Mouse (Mus musculus) heart, embryonic 14.5 days (tissue): ENCODE data around the gene Gabrr1. TPM values are rescaled to one million over a fixed set of nuclear protein-coding genes. Genes with fewer than 3 reads are reported as not detected.

ENCODE experiments used
- ATAC-seq: fragments of 200-750 bp; cut with Nextera tagmentation; 2 replicates; pipeline ENCODE4 v1.8.0; 2017; ENCODE audit warnings: low read depth, moderate TSS enrichment; ENCODE audit not compliant: insufficient number of reproducible peaks, insufficient read depth, low FRiP score
- H3K27ac ChIP-seq, 2 experiments: fragments of 200-500 bp in 1 of 2; fragments of 300-500 bp in 1 of 2; sonication (generic) in 1 of 2; replicated peaks in 1 of 2; 2 replicates each; pipeline ENCODE4 v1.5.1; 2012 to 2014; ENCODE audit warnings: low read depth in 2 of 2, low read length in 2 of 2, control low read depth in 1 of 2, mild to moderate bottlenecking in 1 of 2, mixed read lengths in 1 of 2; ENCODE audit not compliant: control insufficient read depth in 1 of 2, insufficient read depth in 1 of 2
- H3K27me3 ChIP-seq: fragments of 300-500 bp; sonication (generic); 2 replicates; pipeline ENCODE4 v1.6.1; 2014; ENCODE audit warnings: mild to moderate bottlenecking, low read length, control low read depth; ENCODE audit not compliant: control insufficient read depth, insufficient read depth
- H3K36me3 ChIP-seq: fragments of 300-500 bp; sonication (generic); 2 replicates; pipeline ENCODE4 v1.6.1; 2014; ENCODE audit warnings: mild to moderate bottlenecking, control low read depth, low read length, mixed read lengths; ENCODE audit not compliant: control insufficient read depth, insufficient read depth
- H3K4me1 ChIP-seq, 2 experiments: fragments of 200-500 bp in 1 of 2; fragments of 300-500 bp in 1 of 2; sonication (generic) in 1 of 2; 2 replicates each; pipeline ENCODE4 v1.6.1; 2012 to 2014; ENCODE audit warnings: low read length in 2 of 2, control low read depth in 1 of 2, mixed read lengths in 1 of 2; ENCODE audit not compliant: control insufficient read depth in 2 of 2, insufficient read depth in 2 of 2
- H3K4me2 ChIP-seq: fragments of 300-500 bp; sonication (generic); 2 replicates; pipeline ENCODE4 v1.6.1; 2014; ENCODE audit warnings: mild to moderate bottlenecking, low read length
- H3K4me3 ChIP-seq, 2 experiments: fragments of 200-500 bp in 1 of 2; fragments of 300-500 bp in 1 of 2; sonication (generic) in 1 of 2; 2 replicates each; pipeline ENCODE4 v1.5.1; 2012 to 2014; ENCODE audit warnings: low read length in 2 of 2, mild to moderate bottlenecking in 2 of 2, control low read depth in 1 of 2, low read depth in 1 of 2, moderate library complexity in 1 of 2; ENCODE audit not compliant: control insufficient read depth in 1 of 2, insufficient read depth in 1 of 2
- H3K9ac ChIP-seq: fragments of 300-500 bp; sonication (generic); 2 replicates; pipeline ENCODE4 v1.6.1; 2014; ENCODE audit warnings: mild to moderate bottlenecking, low read length
- H3K9me3 ChIP-seq: fragments of 300-500 bp; sonication (generic); 2 replicates; pipeline ENCODE4 v1.6.1; 2016; ENCODE audit warnings: low read length, control low read depth; ENCODE audit not compliant: control insufficient read depth
- WGBS: fragments of 180-500 bp; shearing (Covaris S2); extraction: QIAGEN DNeasy Blood & Tissue Kit; methylation state at CpG from one replicate; pipeline ENCODE4 v1.1.7; 2014; 5-methylcytosine and 5-hydroxymethylcytosine counted together
- polyA plus RNA-seq: library from polyadenylated mRNA; unstranded; fragments of >200 nt; fragmentation: Nextera tagmentation; extraction: Ambion mirVana; gene quantifications from 2 replicates; pipeline ENCODE4 v1.2.1, GENCODE M21; 2014

Gene Gabrr1
- polyA plus RNA-seq, 1 experiment from 2014 or later = 0.08 TPM

DNA sequence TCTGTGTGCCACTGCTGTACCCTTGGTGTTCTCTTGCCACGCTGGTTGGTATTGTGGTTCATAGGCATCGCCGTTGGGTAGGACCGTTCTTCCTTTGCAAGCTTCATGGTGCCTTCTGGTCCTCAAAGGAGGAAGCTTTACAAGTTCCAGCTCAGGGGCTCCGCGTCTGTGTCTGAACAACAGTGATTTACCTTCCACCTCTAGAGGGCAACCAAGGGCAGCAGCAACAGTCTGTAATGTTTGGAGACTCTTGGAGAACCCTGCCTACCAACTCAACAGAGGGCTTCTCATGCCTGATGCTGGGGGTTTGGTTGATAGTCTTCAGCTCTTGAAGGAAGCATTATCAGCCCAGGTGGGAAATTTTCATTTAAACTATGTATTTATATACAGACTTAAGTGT is 7.8 kb upstream of the Gabrr1 start:
- Histone ChIP-seq H3K4me1 (peaks cover 4 to 7% of the 10 kb centered on the region in 2 experiments; a peak in 2 of 4 replicates), H3K36me3 (no peaks in the 10 kb centered on the region), H3K4me2 (no peak overlapping the region), H3K4me3 (no peak overlapping the region), H3K27me3 (no peaks in the 10 kb centered on the region), H3K9me3 (no peaks in the 10 kb centered on the region), H3K9ac (no peak overlapping the region), H3K27ac (no peak overlapping the region)
- no peak for ATAC-seq
- WGBS = 66% methylated on average over 6 of the region's 6 CpGs

GRCm38 (mm10) chr4:33125409-33126084 is 6.8 kb upstream of the Gabrr1 start:
- 36% methylated on average over 10 of the region's 10 CpGs for WGBS
- Histone ChIP-seq H3K4me3 (no peak overlapping the region; a peak in 1 of 4 replicates), H3K9me3 (no peaks in the 10 kb centered on the region), H3K27me3 (no peaks in the 10 kb centered on the region), H3K36me3 (no peaks in the 10 kb centered on the region), H3K27ac (peak overlapping the region in 1 of 2 experiments; percentile 41; a peak in 1 of 4 replicates), H3K4me2 (peak overlapping the region; percentile 45), H3K9ac (no peak overlapping the region), H3K4me1 (peaks cover 4 to 7% of the 10 kb centered on the region in 2 experiments; a peak in 2 of 4 replicates)
- ATAC-seq = no peak

DNA sequence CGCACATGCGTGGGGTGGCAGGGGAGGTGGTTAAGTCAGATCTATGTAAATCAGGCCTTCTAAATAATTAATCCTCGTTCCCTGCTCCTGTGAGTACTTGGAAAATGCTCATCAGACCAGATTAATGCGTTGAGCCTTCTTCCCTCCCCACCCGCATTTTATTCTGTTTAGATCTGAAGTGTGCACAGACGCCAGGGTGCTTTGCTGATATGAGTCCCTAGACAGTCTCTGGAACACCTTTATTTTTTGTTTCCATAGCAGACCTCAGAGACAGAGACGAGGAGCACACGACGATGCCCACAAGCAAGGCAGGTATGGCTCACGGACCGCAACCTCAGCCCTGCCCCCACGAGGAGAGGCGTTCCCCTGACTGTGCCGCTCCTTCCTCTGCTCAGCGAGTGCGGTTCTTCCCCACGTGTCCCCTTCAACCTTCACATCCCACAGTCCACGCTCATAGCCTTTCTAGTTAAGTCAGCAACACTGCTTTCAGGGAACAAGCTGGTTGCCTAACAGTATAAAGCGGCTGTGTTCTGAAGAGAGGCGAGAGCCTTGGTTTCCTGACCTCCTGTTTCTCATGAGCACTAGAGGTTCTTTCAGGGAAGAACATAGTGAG is 14.5 kb downstream of the Gabrr1 start:
- H3K9me3 ChIP-seq = no peaks in the 10 kb centered on the region
- no peak overlapping the region; a peak in 1 of 4 replicates for H3K4me3 ChIP-seq
- peaks cover 5% of the 10 kb centered on the region; the same call in 1 of the 2 replicates for H3K27me3 ChIP-seq
- no peaks in the 10 kb centered on the region for H3K4me1 ChIP-seq
- no peaks in the 10 kb centered on the region for H3K36me3 ChIP-seq
- no peak overlapping the region for H3K9ac ChIP-seq
- 36% methylated on average over 20 of the region's 20 CpGs for WGBS
- no peak for ATAC-seq
- peak overlapping the region; percentile 50 for H3K4me2 ChIP-seq
- no peak overlapping the region for H3K27ac ChIP-seq

DNA sequence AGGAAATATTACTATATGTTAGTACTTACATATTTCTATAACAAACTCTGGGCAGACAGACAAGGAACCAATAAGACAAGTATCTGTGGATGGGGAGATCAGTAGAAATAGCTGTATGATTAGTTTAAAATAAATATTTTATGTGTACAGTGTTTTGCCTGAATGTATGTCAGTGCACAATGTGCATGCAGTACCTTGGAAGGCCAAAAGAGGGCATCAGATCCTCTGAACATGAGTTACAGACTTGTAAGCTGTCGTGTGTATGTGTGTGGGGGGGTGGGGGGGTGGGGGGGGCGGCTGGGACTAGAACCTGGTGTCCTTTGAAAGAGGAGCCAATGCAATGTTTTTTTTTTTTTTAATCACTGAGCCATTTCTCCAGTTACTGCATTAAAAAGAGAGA is 15.5 kb downstream of the Gabrr1 start:
- WGBS = 17% methylated on average over 2 of the region's 2 CpGs
- no peaks in the 10 kb centered on the region for H3K36me3 ChIP-seq
- H3K27ac ChIP-seq = no peak overlapping the region
- peaks cover 5% of the 10 kb centered on the region; the same call in 1 of the 2 replicates for H3K27me3 ChIP-seq
- H3K4me1 ChIP-seq = no peaks in the 10 kb centered on the region
- H3K4me3 ChIP-seq = no peak overlapping the region
- H3K9me3 ChIP-seq = no peaks in the 10 kb centered on the region
- no peak overlapping the region for H3K9ac ChIP-seq
- ATAC-seq = no peak
- no peak overlapping the region for H3K4me2 ChIP-seq

DNA sequence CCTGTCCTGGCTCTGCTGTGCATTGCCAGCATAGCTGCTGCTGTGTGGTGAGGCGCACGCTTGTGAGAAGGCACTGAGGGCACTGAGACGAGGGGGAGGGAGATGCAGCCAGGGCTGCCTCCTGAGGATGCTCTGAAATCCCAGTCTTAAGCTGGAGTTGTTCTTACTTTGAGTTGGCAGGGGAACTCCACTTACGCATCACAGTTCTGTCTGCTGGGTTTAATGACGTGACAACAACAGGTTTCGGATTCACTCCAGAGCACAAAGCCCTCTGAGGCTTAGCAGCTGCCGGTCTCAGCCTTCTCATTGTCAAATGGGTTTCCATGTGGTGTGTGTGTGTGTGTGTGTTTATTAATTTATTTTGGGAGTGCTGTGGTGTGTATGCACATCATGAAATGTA is 16.8 kb downstream of the Gabrr1 start:
- no peak overlapping the region for H3K4me2 ChIP-seq
- WGBS = 64% methylated on average over 7 of the region's 7 CpGs
- H3K9me3 ChIP-seq = no peaks in the 10 kb centered on the region

DNA sequence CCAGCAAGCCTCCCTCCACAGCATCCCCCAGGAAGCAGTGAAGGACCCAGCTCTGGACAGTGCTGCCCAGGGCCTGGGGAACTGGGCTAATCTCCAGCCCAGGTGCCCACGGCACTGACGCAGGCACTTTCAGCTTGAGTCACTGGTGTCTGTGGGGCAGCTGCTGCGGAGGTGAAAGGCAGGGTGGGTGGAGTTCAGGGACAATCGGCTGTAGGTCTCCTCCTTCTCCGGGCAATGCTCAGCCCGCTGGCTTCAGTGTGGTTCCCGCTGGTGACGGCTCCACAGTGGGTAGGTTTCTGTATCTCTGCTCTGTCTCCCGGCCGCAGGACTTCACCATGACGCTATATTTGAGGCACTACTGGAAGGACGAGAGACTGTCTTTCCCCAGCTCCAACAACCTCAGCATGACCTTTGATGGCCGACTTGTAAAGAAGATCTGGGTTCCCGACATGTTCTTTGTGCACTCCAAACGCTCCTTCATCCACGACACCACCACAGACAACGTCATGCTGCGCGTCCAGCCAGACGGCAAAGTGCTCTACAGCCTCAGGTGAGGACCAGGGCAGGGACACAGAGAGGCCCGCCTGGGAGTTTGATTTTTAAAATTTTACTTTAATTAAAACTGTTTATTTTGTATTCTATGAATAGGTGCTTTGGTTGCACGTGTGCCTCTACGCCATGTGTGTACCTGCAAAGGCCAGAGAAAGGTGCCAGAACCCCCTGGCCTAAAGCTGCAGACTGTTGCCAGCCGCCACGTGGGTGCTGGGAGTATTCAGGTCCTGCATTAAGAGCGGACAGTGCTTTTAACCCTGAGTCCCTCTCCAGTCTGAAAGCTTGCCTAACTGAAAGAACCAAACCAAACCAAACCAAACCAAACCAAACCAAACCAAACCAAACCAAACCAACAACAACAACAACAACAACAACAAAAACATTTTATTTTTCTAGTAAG is 20.0 kb downstream of the Gabrr1 start:
- Histone ChIP-seq H3K27ac (no peak overlapping the region), H3K4me2 (no peak overlapping the region), H3K9me3 (no peaks in the 10 kb centered on the region), H3K9ac (no peak overlapping the region), H3K4me1 (no peaks in the 10 kb centered on the region), H3K36me3 (no peaks in the 10 kb centered on the region), H3K4me3 (no peak overlapping the region), H3K27me3 (peaks cover under 1% of the 10 kb centered on the region; the same call in 1 of the 2 replicates)
- no peak for ATAC-seq
- WGBS = 83% methylated on average over 26 of the region's 26 CpGs

More for the DNA sequence above, 16.8 kb downstream of the Gabrr1 start:
- H3K27ac ChIP-seq = no peak overlapping the region
- no peak for ATAC-seq
- H3K27me3 ChIP-seq = peaks cover 5% of the 10 kb centered on the region; the same call in 1 of the 2 replicates
- no peaks in the 10 kb centered on the region for H3K36me3 ChIP-seq
- no peak overlapping the region for H3K9ac ChIP-seq
- no peak overlapping the region for H3K4me3 ChIP-seq
- H3K4me1 ChIP-seq = no peaks in the 10 kb centered on the region

- Histone ChIP-seq H3K36me3 (peaks cover 22% of the 10 kb centered on the region), H3K4me1 (0 out of 4 replicates have a peak, but pooled peaks cover 0 to 3% of the 10 kb centered on the region in 2 experiments), H3K27me3 (no peaks in the 10 kb centered on the region), H3K9me3 (no peaks in the 10 kb centered on the region), H3K9ac (no peak overlapping the region), H3K4me3 (no peak overlapping the region), H3K4me2 (no peak overlapping the region), H3K27ac (no peak overlapping the region)
- no peak for ATAC-seq
- WGBS = 80% methylated on average over 5 of the region's 5 CpGs
Observed at GRCm38 (mm10) chr4:33183477-33183876, 51.2 kb downstream of the Gabrr1 start.
